Mouse (Mus musculus) forebrain, postnatal 0 days (tissue): ENCODE results near the gene Lfng. TPM values are rescaled to one million over a fixed set of nuclear protein-coding genes. Genes with fewer than 3 reads are reported as not detected.

ENCODE experiments used
- ATAC-seq: fragments of 200-750 bp; cut with Nextera tagmentation; 2 replicates; pipeline ENCODE4 v1.8.0; 2017; ENCODE audit warnings: mild to moderate bottlenecking, moderate library complexity
- DNase-seq: peaks from one replicate; pipeline ENCODE4 v3.0.0-alpha.2; 2015
- H3K27ac ChIP-seq: fragments of 300-500 bp; sonication (generic); 2 replicates; pipeline ENCODE4 v1.5.1; 2014; ENCODE audit warnings: low read depth, mild to moderate bottlenecking, antibody characterized with exemption, low read length, moderate library complexity, mixed read lengths
- H3K27me3 ChIP-seq: fragments of 300-500 bp; sonication (generic); 2 replicates; pipeline ENCODE4 v1.6.1; 2014; ENCODE audit warnings: mild to moderate bottlenecking, low read length, mixed read lengths; ENCODE audit not compliant: insufficient read depth
- H3K36me3 ChIP-seq: fragments of 300-500 bp; sonication (generic); 2 replicates; pipeline ENCODE4 v1.6.1; 2014; ENCODE audit warnings: mild to moderate bottlenecking, moderate library complexity; ENCODE audit not compliant: insufficient read depth
- H3K4me1 ChIP-seq: fragments of 300-500 bp; sonication (generic); 2 replicates; pipeline ENCODE4 v1.6.1; 2014; ENCODE audit warnings: antibody characterized with exemption; ENCODE audit not compliant: insufficient read depth
- H3K4me2 ChIP-seq: fragments of 300-500 bp; sonication (generic); 2 replicates; pipeline ENCODE4 v1.6.1; 2014; ENCODE audit warnings: low read depth, mild to moderate bottlenecking, moderate library complexity
- H3K4me3 ChIP-seq: fragments of 300-500 bp; sonication (generic); 2 replicates; pipeline ENCODE4 v1.5.1; 2014; ENCODE audit warnings: low read depth, low read length, mixed read lengths
- H3K9ac ChIP-seq: fragments of 300-500 bp; sonication (generic); 2 replicates; pipeline ENCODE4 v1.6.1; 2014; ENCODE audit warnings: mild to moderate bottlenecking
- H3K9me3 ChIP-seq: fragments of 300-500 bp; sonication (generic); 2 replicates; pipeline ENCODE4 v1.6.1; 2016; ENCODE audit warnings: low read length
- CTCF ChIP-seq: sonication (generic); IDR thresholded peaks from 2 replicates; pipeline ENCODE4 v1.5.1; 2016; ENCODE audit warnings: antibody characterized with exemption, control low read depth, low read depth
- WGBS: fragments of 180-500 bp; shearing (Covaris S2); extraction: QIAGEN DNeasy Blood & Tissue Kit; methylation state at CpG from one replicate; pipeline ENCODE4 v1.1.7; 2014; 5-methylcytosine and 5-hydroxymethylcytosine counted together
- polyA plus RNA-seq: library from polyadenylated mRNA; unstranded; fragments of >200 nt; fragmentation: Nextera tagmentation; extraction: Ambion mirVana; gene quantifications from 2 replicates; pipeline ENCODE4 v1.2.1, GENCODE M21; 2015
- total RNA-seq: library from RNA; depleted of rRNA; stranded (reverse); fragments of >200 nt; gene quantifications from 2 replicates; pipeline ENCODE4 v1.2.3, GENCODE M21; 2014

The Lfng gene
- total and polyA plus RNA-seq, 2 experiments from 2014 or later, result 23.0 to 39.4 TPM

- no peaks in the 10 kb centered on the region for H3K36me3 ChIP-seq
- DNase-seq (no peak), ATAC-seq (peak; percentile 8; the same call in 1 of the 2 replicates)
- no peaks in the 10 kb centered on the region for H3K9me3 ChIP-seq
- H3K27me3 ChIP-seq, result peaks cover 21% of the 10 kb centered on the region
- peak overlapping the region; percentile 51 for H3K9ac ChIP-seq
- peak overlapping the region; percentile 60 for H3K27ac ChIP-seq
- TF ChIP-seq CTCF, result no peak
- H3K4me2 ChIP-seq, result peak overlapping the region; percentile 97
- 4% methylated on average over 29 of the region's 30 CpGs for WGBS
- H3K4me3 ChIP-seq, result peak overlapping the region; percentile 21
- peaks cover 14% of the 10 kb centered on the region for H3K4me1 ChIP-seq
These were observed 3.3 kb downstream of the Lfng start for GRCm38 (mm10) chr5:140610273-140611011.

- 6% methylated on average over 21 of the region's 21 CpGs for WGBS
- Histone ChIP-seq H3K4me2 (peak overlapping the region; percentile 97), H3K27ac (peak overlapping the region; percentile 60), H3K4me3 (peak overlapping the region; percentile 21), H3K36me3 (no peaks in the 10 kb centered on the region), H3K9me3 (no peaks in the 10 kb centered on the region), H3K9ac (peak overlapping the region; percentile 51), H3K27me3 (peaks cover 20% of the 10 kb centered on the region), H3K4me1 (peaks cover 14% of the 10 kb centered on the region)
- no peak for TF ChIP-seq CTCF
- ATAC-seq (peak; percentile 34), DNase-seq (peak; percentile 73)
These were observed 4.0 kb downstream of the Lfng start for GRCm38 (mm10) chr5:140611021-140611583.

GRCm38 (mm10) chr5:140611611-140612185 is 4.6 kb downstream of the Lfng start:
- Histone ChIP-seq H3K4me3 (peak overlapping the region; percentile 21), H3K9me3 (no peaks in the 10 kb centered on the region), H3K27me3 (peaks cover 14% of the 10 kb centered on the region), H3K27ac (peak overlapping the region; percentile 45; the same call in 1 of the 2 replicates), H3K4me1 (peaks cover 14% of the 10 kb centered on the region), H3K9ac (peak overlapping the region; percentile 51; the same call in 1 of the 2 replicates), H3K36me3 (no peaks in the 10 kb centered on the region), H3K4me2 (peak overlapping the region; percentile 97)
- no peak for DNase-seq
- no peak for TF ChIP-seq CTCF
- ATAC-seq, result peak; percentile 23; the same call in 1 of the 2 replicates
- WGBS, result 12% methylated on average over 15 of the region's 15 CpGs

- 26% methylated on average over 18 of the region's 18 CpGs for whole genome bisulfite sequencing
- no peak for DNase-seq
- Histone ChIP-seq H3K27ac (no peak overlapping the region; the same call in 1 of the 2 replicates), H3K4me3 (no peak overlapping the region), H3K4me2 (peak overlapping the region; percentile 97), H3K9ac (peak overlapping the region; percentile 51; the same call in 1 of the 2 replicates), H3K9me3 (no peaks in the 10 kb centered on the region), H3K4me1 (peaks cover 10% of the 10 kb centered on the region; the same call in 1 of the 2 replicates), H3K36me3 (no peaks in the 10 kb centered on the region), H3K27me3 (peaks cover 9% of the 10 kb centered on the region; the same call in 1 of the 2 replicates)
- TF ChIP-seq CTCF, result no peak
- ATAC-seq, result no peak
These were observed 5.1 kb downstream of the Lfng start for GRCm38 (mm10) chr5:140612191-140612590.

DNA sequence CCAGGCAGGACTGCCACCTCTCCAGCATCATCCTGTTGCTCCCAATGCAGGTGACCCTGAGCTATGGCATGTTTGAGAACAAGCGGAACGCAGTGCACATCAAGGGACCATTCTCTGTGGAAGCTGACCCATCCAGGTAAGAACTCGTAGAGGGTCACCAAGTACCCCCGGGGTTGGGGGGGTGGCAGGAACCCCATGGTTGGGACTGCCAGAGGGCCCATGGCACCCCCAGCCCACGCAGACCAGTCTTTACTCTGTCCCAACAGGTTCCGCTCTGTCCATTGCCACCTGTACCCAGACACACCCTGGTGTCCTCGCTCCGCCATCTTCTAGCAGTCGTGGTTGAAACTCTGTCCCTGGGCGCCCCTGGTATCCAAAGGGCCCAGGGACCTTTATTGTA is 7.0 kb downstream of the Lfng start:
- ATAC-seq (no peak), DNase-seq (no peak)
- Histone ChIP-seq H3K4me3 (no peak overlapping the region), H3K27ac (no peak overlapping the region), H3K9me3 (no peaks in the 10 kb centered on the region), H3K27me3 (peaks cover 4% of the 10 kb centered on the region; the same call in 1 of the 2 replicates), H3K4me1 (peaks cover 10% of the 10 kb centered on the region; the same call in 1 of the 2 replicates), H3K36me3 (no peaks in the 10 kb centered on the region), H3K9ac (no peak overlapping the region), H3K4me2 (no peak overlapping the region)
- TF ChIP-seq CTCF, result no peak
- 97% methylated on average over 10 of the region's 10 CpGs for WGBS

- DNase-seq, result no peak
- H3K4me1 ChIP-seq, result peaks cover 10% of the 10 kb centered on the region; the same call in 1 of the 2 replicates
- H3K36me3 ChIP-seq, result no peaks in the 10 kb centered on the region
- no peak for TF ChIP-seq CTCF
- no peak overlapping the region for H3K27ac ChIP-seq
- H3K9me3 ChIP-seq, result no peaks in the 10 kb centered on the region
- 72% methylated on average over 4 of the region's 4 CpGs for WGBS
- H3K27me3 ChIP-seq, result 0 out of 2 replicates have a peak, but pooled peaks cover 2% of the 10 kb centered on the region
- no peak for ATAC-seq
- H3K9ac ChIP-seq, result no peak overlapping the region
- no peak overlapping the region for H3K4me2 ChIP-seq
- H3K4me3 ChIP-seq, result no peak overlapping the region
These were observed 7.7 kb downstream of the Lfng start for GRCm38 (mm10) chr5:140614837-140615236.
